Mouse (Mus musculus): ENCODE results near the gene Gm21964. TPM values are rescaled to one million over a fixed set of nuclear protein-coding genes. Genes with fewer than 3 reads are reported as not detected.

The Gm21964 gene
- polyA plus RNA-seq, 1 experiment from 2014 or later = not detected

- Histone ChIP-seq H3K4me1 (replicated peaks; ENCODE audit: control insufficient read depth, insufficient read depth, low read length) (no peaks in the 10 kb centered on the region), H3K4me3 (ENCODE audit: low read depth, low read length) (no peak overlapping the region), H3K27ac (ENCODE audit: low read depth) (no peak overlapping the region), H3K36me3 (ENCODE audit: control insufficient read depth, insufficient read depth, low read length) (no peaks in the 10 kb centered on the region), H3K9me3 (ENCODE audit: control insufficient read depth, low read length) (no peaks in the 10 kb centered on the region), H3K4me2 (ENCODE audit: low read length) (no peak overlapping the region), H3K27me3 (replicated peaks; ENCODE audit: control insufficient read depth, insufficient read depth, low read length) (no peaks in the 10 kb centered on the region), H3K9ac (ENCODE audit: low read length) (no peak overlapping the region)
- 94% methylated on average over 8 of the region's 8 CpGs for WGBS
- ATAC-seq (replicated peaks; ENCODE audit: low FRiP score, low TSS enrichment, low read depth) (no peak), DNase-seq (ENCODE audit: low spot score) (no peak)
Measured at GRCm38 (mm10) chr8:110134236-110134635, 33.2 kb downstream of the Gm21964 start.

DNA sequence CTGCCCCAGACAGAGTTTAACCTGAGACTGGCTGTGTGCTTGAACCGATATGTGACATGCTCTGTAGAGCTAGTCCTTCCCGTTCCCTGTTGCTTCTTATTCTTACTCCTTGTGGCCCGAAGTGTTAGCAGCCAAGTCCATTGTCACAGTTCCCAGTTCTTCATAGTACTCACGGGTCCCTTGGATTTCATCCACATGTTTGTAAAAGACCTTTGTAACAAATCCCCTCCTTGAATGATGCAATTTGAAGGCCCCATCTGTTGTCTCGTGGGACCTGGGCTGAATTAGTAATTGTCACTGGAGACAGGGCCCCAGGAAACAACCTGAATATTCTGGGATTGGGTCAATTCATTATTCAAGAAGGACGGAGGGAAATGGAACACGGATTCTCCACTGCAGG, 34.5 kb downstream of the Gm21964 start:
- Histone ChIP-seq H3K4me3 (ENCODE audit: low read depth, low read length) (no peak overlapping the region), H3K4me2 (ENCODE audit: low read length) (no peak overlapping the region), H3K4me1 (replicated peaks; ENCODE audit: control insufficient read depth, insufficient read depth, low read length) (no peaks in the 10 kb centered on the region), H3K36me3 (ENCODE audit: control insufficient read depth, insufficient read depth, low read length) (no peaks in the 10 kb centered on the region), H3K9ac (ENCODE audit: low read length) (no peak overlapping the region), H3K9me3 (ENCODE audit: control insufficient read depth, low read length) (no peaks in the 10 kb centered on the region), H3K27me3 (replicated peaks; ENCODE audit: control insufficient read depth, insufficient read depth, low read length) (no peaks in the 10 kb centered on the region), H3K27ac (ENCODE audit: low read depth) (no peak overlapping the region)
- no peak for DNase-seq (ENCODE audit: low spot score)
- ATAC-seq (replicated peaks; ENCODE audit: low FRiP score, low TSS enrichment, low read depth) = no peak
- WGBS = 81% methylated on average over 7 of the region's 7 CpGs

DNA sequence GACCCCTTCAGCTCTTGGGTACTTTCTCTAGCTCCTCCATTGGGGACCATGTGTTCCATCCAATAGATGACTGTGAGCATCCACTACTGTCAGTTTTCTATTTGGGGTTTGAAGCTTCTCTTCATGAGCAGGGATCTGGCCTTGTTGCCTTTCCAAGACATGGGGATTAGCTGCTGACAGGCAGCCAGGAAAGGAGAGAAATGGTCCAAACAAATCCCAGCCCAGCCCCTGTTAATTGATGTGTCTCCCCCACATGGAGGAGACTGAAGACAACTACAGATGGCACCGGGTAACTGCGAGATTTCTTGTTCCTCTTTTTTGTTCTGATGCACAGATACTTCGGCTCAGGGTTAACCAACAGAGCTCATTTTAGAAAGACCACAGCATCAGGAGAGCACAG, 39.1 kb downstream of the Gm21964 start:
- H3K4me3 ChIP-seq (ENCODE audit: low read depth, low read length) = no peak overlapping the region
- no peaks in the 10 kb centered on the region for H3K36me3 ChIP-seq (ENCODE audit: control insufficient read depth, insufficient read depth, low read length)
- no peaks in the 10 kb centered on the region for H3K4me1 ChIP-seq (replicated peaks; ENCODE audit: control insufficient read depth, insufficient read depth, low read length)
- H3K27ac ChIP-seq (ENCODE audit: low read depth) = no peak overlapping the region
- 65% methylated on average over 3 of the region's 3 CpGs for WGBS
- ATAC-seq (replicated peaks; ENCODE audit: low FRiP score, low TSS enrichment, low read depth) (no peak), DNase-seq (ENCODE audit: low spot score) (no peak)
- no peak overlapping the region for H3K4me2 ChIP-seq (ENCODE audit: low read length)
- no peak overlapping the region for H3K9ac ChIP-seq (ENCODE audit: low read length)
- H3K27me3 ChIP-seq (replicated peaks; ENCODE audit: control insufficient read depth, insufficient read depth, low read length) = no peaks in the 10 kb centered on the region
- no peaks in the 10 kb centered on the region for H3K9me3 ChIP-seq (ENCODE audit: control insufficient read depth, low read length)

DNA sequence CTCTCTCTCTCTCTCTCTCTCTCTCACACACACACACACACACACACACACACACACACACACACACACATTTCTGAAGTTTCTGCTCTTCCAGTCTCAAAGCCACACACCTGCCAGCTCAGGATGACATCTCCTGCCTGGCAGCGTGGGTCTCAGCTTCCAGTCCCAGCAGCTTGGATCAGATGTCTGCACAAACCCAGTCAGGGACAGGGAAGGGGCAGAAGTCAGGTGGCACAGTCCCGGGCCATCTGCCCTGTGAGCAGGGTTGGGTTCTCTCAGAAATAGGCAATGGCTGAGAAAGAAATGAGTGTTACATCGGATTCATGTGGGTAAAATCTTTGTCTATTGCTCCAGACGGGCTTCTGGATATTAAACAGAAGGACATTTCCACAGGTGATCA, 39.8 kb downstream of the Gm21964 start:
- H3K9ac ChIP-seq (ENCODE audit: low read length) = no peak overlapping the region
- ATAC-seq (replicated peaks; ENCODE audit: low FRiP score, low TSS enrichment, low read depth) (no peak), DNase-seq (ENCODE audit: low spot score) (no peak)
- H3K27me3 ChIP-seq (replicated peaks; ENCODE audit: control insufficient read depth, insufficient read depth, low read length) = no peaks in the 10 kb centered on the region
- no peak overlapping the region for H3K4me3 ChIP-seq (ENCODE audit: low read depth, low read length)
- no peak overlapping the region for H3K27ac ChIP-seq (ENCODE audit: low read depth)
- WGBS = 73% methylated on average over 4 of the region's 4 CpGs
- no peaks in the 10 kb centered on the region for H3K9me3 ChIP-seq (ENCODE audit: control insufficient read depth, low read length)
- H3K36me3 ChIP-seq (ENCODE audit: control insufficient read depth, insufficient read depth, low read length) = no peaks in the 10 kb centered on the region
- H3K4me1 ChIP-seq (replicated peaks; ENCODE audit: control insufficient read depth, insufficient read depth, low read length) = no peaks in the 10 kb centered on the region
- no peak overlapping the region for H3K4me2 ChIP-seq (ENCODE audit: low read length)

DNA sequence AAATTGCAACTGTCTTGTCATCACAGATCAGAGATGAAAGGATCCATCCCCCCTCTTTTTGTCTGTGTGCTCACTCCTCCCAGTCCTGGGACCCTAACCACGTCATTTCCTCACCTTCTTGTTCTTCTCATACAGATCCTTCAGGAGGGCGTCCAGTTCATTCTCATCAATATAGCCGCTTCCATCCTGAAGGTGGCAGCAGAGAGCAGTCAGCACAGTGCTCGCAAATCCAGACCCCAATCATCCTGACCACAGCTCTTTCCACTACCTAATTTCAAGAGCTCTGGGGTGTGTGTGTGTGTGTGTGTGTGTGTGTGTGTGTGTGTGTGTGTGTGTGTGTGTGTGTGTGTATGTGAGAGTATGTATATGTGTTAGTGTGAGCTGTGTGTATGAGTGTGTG, 44.5 kb downstream of the Gm21964 start:
- peak; percentile 72 for DNase-seq (ENCODE audit: low spot score)
- Histone ChIP-seq H3K4me3 (ENCODE audit: low read depth, low read length) (no peak overlapping the region), H3K36me3 (ENCODE audit: control insufficient read depth, insufficient read depth, low read length) (no peaks in the 10 kb centered on the region), H3K4me2 (ENCODE audit: low read length) (no peak overlapping the region), H3K9me3 (ENCODE audit: control insufficient read depth, low read length) (no peaks in the 10 kb centered on the region), H3K9ac (ENCODE audit: low read length) (no peak overlapping the region), H3K27ac (ENCODE audit: low read depth) (no peak overlapping the region), H3K4me1 (replicated peaks; ENCODE audit: control insufficient read depth, insufficient read depth, low read length) (no peaks in the 10 kb centered on the region), H3K27me3 (replicated peaks; ENCODE audit: control insufficient read depth, insufficient read depth, low read length) (no peaks in the 10 kb centered on the region)
- WGBS = 0% methylated on average over 4 of the region's 4 CpGs
- ATAC-seq (replicated peaks; ENCODE audit: low FRiP score, low TSS enrichment, low read depth) = no peak

- Histone ChIP-seq H3K9ac (ENCODE audit: low read length) (no peak overlapping the region), H3K4me2 (ENCODE audit: low read length) (no peak overlapping the region), H3K36me3 (ENCODE audit: control insufficient read depth, insufficient read depth, low read length) (no peaks in the 10 kb centered on the region), H3K27me3 (replicated peaks; ENCODE audit: control insufficient read depth, insufficient read depth, low read length) (no peaks in the 10 kb centered on the region), H3K9me3 (ENCODE audit: control insufficient read depth, low read length) (no peaks in the 10 kb centered on the region), H3K27ac (ENCODE audit: low read depth) (no peak overlapping the region), H3K4me3 (ENCODE audit: low read depth, low read length) (no peak overlapping the region), H3K4me1 (replicated peaks; ENCODE audit: control insufficient read depth, insufficient read depth, low read length) (no peaks in the 10 kb centered on the region)
- no peak for DNase-seq (ENCODE audit: low spot score)
- ATAC-seq (replicated peaks; ENCODE audit: low FRiP score, low TSS enrichment, low read depth) = no peak
- 70% methylated on average over 6 of the region's 6 CpGs for WGBS
Measured at GRCm38 (mm10) chr8:110152951-110153350, 51.9 kb downstream of the Gm21964 start.

Other genes with a start within 250 kb of the Gm21964 start
- gene Phlpp2, start 232.7 kb upstream of the Gm21964 start, polyA plus RNA-seq (2014; fragmentation: Nextera tagmentation; extraction: Ambion mirVana) = 4.2 and 4.7 TPM in 2 replicates
- 2.3 and 3.6 TPM in 2 replicates for gene Marveld3, start 139.0 kb upstream of the Gm21964 start, polyA plus RNA-seq (2014; fragmentation: Nextera tagmentation; extraction: Ambion mirVana)
- not detected in 2 replicates for gene Tat, start 110.8 kb upstream of the Gm21964 start, polyA plus RNA-seq (2014; fragmentation: Nextera tagmentation; extraction: Ambion mirVana)
- gene Chst4, start 61.5 kb upstream of the Gm21964 start, polyA plus RNA-seq (2014; fragmentation: Nextera tagmentation; extraction: Ambion mirVana) = 0.83 and 1.8 TPM in 2 replicates
- 6.4 and 7.1 TPM in 2 replicates for gene Zfp612, start 21.5 kb upstream of the Gm21964 start, polyA plus RNA-seq (2014; fragmentation: Nextera tagmentation; extraction: Ambion mirVana)
- not detected in 2 replicates for gene Gm17720, start 1.5 kb downstream of the Gm21964 start, polyA plus RNA-seq (2014; fragmentation: Nextera tagmentation; extraction: Ambion mirVana)
- gene Calb2, start 67.0 kb downstream of the Gm21964 start, polyA plus RNA-seq (2014; fragmentation: Nextera tagmentation; extraction: Ambion mirVana) = 0.12 and 0.28 TPM in 2 replicates
- 9.4 and 10.8 TPM in 2 replicates for gene Cmtr2, start 114.5 kb downstream of the Gm21964 start, polyA plus RNA-seq (2014; fragmentation: Nextera tagmentation; extraction: Ambion mirVana)
- 0.01 and 0.12 TPM in 2 replicates for gene Hydin, start 165.8 kb downstream of the Gm21964 start, polyA plus RNA-seq (2014; fragmentation: Nextera tagmentation; extraction: Ambion mirVana)